Mouse (Mus musculus): ENCODE results near the gene Atp11a.

Gene Atp11a

DNA sequence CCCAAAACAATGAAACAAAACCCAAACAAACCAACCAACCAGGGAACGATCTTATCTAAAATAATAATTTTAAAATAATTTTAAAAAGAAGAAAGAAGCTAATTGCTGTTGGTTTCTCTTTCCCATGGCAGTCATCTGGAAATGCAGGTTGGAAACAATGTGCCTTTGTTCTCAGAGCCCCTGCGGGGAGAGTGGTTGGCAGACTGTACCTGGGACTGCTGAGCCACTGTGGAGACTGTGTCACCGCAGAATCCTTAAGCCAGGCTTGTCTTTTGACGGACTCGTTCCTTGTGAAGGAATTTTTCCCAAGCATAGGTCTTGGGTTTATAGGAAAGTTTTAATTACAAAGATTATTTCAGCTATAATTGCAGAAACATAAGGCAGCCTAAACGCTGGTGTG is 59.6 kb downstream of the Atp11a start:
- DNase-seq (ENCODE audit: low spot score): no peak

DNA sequence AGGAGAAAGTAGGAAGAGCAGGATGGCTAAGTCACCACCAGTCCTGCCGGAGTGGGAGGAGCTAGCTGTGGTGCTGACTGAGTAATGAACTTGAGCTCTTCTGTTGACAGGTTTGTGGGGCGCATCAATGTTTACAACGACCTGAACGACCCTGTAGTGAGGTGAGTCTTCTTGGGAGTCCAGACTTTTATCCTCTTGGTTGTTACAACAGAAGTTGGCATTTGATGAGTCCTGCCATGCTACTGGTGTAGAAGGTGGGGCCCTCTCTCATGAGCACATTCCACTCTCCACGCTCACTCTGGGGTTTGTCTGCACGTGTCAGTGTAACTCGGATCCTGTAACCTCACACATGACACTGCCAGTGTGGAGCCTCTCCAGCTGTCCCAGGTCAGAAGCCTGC is 66.1 kb downstream of the Atp11a start:
- no peak for DNase-seq (ENCODE audit: low spot score)

DNA sequence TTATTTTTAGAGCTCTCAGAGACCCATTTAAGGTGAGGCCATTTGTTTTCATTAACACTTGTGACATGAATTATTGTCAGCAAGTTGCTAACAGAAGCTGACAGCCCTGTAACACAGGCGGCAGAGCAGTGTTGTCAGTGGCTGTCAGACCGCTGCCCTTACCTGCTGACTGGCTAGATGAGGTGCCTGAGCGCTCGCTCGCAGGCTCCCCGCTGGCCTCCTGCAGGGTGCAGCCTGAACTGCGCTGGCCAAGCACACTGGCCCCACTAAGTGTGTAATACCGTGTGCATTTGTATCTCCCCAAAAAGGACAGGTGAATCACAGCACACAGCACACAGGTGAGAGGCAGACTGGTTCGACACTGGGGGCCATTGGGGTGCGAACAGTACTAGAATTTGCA is 67.7 kb downstream of the Atp11a start:
- no peak for DNase-seq (ENCODE audit: low spot score)

DNA sequence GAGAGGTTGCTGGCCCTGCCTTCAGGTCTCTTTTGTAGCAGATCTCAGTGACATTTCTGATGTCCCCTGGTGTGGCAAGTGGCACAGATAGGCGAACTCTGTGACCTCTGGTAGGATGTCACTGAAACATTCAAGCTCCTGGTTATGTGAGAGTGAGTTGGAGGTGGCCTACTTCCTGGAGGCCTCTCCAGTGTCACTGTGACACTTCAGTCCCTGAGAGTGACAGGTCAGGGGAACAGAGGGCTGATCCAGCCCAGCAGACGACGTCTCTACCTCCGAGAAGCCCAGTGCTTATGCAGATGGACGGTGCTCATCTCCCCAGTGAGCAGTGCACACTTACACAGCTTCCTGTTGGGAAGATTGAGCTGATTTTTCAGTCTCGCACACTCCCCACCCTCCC is 68.4 kb downstream of the Atp11a start:
- DNase-seq (ENCODE audit: low spot score): no peak

DNA sequence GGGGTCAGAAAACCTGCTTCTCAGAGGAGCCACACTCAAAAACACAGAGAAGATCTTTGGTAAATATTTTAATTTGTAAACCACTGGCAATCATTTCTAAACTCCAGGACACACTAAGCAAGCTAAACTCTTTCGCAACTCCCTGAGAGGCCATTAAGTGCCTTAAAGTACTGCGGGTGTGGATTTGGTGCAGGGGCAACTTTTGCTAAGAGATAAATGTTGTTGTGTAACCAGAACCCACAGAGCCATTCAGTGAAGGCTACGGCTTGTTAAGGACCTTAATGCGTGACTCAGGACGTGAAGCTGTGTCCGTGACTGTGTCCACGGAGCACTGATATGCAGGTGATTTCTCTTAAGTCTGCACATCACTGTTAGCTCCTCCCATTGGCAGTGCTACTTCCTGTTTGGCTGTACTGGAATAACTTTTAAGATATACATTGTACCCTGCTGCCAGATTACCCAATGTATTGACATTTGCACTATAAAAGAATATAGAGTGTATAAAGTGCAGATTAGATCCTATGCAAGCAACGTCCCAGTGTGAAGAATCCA is 68.9 kb downstream of the Atp11a start:
- DNase-seq (ENCODE audit: low spot score): no peak

DNA sequence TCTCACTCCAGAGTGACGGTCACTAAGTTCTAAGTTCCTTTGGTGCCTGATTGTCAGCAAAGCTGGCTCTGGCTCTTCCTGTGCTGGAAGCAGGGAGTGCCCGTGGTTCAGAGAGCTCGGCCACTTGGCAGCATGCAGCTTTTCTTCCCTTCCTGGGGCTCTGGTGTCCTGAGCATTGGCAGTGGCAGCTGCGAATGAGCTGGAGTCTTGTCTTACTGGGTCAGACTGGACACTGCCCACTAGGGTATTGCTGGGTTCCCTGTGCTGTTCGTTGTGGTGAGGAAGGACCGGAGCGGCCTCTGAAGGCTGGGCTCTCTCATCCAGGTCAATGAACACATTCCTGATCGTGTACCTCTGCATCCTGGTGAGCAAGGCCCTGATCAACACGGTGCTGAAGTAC is 70.3 kb downstream of the Atp11a start:
- no peak for DNase-seq (ENCODE audit: low spot score)

DNA sequence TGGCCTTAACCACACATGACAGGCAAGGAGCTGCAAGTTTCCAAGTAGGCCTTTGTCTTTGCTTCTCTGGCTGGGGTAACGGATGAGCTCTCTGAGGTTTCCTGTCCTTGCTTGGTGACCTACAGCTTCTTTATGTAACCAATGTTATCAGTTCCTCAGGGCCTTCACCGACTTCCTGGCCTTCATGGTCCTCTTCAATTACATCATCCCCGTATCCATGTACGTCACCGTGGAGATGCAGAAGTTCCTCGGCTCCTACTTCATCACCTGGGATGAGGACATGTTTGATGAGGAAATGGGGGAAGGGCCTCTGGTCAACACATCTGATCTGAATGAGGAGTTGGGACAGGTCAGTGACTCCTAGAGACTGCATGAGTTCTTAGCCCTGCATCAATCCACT is 71.5 kb downstream of the Atp11a start:
- DNase-seq (ENCODE audit: low spot score): no peak

DNA sequence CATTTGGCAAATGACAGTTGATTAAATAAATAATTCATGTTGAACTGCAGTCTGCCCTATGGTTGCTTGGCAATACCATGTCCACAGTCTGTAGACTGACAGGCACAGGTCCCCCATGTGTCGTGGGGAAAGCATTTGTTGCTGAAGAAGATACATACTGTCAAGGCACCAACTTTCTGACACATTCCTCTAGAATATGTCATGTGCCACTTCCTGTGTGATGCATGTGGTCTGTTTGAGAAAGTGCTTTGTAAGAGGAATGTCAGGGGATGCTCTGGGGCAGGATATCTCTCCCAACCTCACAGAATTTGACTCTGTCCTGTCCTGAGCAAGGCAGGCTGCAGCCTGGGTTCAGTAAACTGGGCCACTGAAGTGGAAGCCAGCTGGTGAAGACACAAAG is 72.6 kb downstream of the Atp11a start:
- no peak for DNase-seq (ENCODE audit: low spot score)

DNA sequence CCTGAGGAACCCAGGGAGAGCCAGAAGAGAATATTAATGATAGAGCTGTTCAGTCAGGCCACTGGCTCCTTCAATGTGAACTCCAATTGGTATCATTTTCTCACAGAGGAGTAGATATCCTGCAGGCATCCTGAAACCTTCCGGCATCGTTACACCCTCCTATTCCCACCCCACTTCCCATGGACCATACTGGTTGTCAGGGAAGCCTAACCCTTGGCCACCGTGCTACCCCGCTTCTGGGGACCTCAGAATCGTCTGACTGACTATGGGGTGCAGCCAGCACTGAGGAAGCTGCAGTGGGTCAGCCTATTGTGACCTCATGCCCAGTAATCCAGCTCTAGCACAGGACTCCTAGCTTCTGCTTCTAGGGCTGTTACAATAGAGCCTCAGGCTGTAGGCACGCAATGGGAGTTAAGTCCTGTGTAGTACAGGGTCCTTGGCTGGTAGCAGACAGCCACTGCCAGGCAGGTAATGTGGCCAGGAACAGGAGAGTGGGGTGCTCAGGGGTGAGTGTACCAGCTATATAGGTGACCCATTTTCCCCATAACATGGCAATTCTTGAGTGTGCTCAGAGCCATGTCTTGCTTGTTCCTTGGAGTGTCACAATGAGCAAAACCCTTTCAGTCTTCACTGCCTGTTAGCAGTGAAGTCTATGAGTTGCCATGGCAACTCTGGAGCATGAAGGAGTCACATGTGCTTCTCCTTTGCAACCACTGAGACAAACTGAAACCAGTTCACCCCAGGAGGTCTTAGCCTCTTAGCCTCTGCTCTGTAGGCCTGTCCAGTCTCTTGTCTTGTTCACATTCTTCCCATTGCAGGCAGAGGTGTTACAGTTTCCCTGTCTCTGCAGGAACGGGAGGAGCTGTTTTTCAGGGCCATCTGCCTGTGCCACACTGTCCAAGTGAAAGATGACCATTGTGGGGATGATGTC is 75.1 kb downstream of the Atp11a start:
- DNase-seq (ENCODE audit: low spot score): peak; percentile 69

DNA sequence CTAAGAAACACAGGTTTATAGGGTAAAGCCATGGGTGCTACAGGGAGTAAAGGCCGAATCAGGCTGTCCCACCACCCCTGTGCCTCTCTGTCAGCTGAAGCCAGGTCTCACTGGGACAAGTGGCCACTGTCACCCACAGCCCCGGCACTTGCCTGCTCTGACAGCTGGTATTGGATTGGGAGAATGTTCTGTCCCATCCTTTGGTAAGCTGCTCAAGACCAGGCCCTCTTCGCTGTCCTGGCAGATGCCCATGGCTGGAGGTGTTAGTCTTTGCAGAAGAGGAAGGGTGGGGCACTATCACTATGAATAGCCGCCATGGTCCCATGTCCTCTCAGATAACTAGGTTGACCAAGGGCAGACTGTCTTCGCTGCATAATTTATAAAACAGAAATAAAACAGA is 76.8 kb downstream of the Atp11a start:
- DNase-seq (ENCODE audit: low spot score): no peak

DNA sequence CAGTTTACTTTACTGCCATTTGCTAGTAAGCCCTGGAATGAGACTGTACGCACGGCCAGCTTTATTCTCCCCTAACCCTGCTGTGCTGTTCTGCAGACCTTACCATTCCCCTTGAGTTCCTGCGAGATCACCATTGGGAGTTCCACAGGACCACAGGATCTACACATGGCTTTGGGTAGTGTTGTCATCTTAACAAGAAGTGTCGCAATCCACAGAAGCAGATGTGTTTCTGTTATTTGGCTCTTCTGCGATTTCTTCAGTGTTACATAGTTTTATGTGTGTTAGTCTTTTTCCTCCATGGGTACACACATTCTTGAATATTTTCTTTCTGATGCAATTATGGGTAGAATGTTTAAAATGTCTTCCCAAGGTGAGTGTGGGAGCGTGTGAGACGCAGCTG is 84.0 kb downstream of the Atp11a start:
- DNase-seq (ENCODE audit: low spot score): no peak

DNA sequence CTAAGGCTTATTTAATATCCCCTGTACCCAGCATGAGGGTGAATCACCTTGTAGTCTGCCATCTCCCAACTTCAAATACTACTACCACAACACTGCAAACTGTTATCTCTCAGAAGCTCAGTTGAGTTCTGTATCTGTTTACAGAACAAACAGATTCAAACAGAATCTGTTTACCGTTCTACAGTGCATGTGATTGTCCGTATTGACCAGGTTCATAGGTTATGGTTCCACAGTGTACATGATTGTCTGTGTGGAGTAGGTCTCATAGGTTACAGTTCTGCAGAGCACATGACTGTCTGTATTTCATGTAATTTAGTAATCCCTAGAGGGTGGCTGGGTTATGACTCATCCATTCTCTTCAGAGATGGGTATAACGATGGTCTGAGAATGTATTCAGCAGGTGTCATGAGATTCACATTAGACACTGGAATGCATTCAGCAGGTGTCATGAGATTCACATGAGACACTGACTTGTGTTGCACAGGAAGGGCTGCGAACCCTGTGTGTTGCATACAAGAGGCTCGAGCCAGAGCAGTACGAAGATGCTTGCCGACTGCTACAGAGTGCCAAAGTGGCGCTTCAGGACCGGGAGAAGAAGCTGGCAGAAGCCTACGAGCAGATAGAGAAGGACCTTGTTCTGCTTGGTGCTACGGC is 85.7 kb downstream of the Atp11a start:
- DNase-seq (ENCODE audit: low spot score): no peak

DNA sequence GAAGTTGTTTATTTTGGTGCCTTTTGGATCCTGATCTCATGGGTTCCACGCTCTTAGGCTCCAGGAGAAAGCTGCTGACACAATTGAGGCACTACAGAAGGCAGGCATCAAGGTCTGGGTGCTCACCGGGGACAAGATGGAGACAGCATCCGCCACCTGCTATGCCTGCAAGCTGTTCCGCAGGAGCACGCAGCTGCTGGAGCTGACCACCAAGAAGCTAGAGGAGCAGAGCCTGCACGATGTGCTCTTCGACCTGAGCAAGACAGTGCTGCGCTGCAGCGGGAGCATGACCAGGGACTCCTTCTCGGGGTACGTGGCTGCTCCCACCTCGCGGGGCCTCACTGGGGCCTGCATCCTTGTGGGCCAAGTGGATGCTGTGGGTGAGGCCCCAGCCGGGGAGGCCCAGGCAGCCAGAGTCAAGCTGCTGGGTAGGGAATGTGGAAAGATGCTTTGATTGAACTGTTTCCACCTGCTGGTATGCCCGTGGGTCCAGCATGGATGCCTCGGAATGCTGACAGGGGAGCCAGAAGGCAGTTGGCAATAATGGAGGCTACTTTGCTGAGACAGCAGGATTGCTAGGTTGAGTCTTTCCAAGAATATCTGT is 87.6 kb downstream of the Atp11a start:
- DNase-seq (ENCODE audit: low spot score): no peak

DNA sequence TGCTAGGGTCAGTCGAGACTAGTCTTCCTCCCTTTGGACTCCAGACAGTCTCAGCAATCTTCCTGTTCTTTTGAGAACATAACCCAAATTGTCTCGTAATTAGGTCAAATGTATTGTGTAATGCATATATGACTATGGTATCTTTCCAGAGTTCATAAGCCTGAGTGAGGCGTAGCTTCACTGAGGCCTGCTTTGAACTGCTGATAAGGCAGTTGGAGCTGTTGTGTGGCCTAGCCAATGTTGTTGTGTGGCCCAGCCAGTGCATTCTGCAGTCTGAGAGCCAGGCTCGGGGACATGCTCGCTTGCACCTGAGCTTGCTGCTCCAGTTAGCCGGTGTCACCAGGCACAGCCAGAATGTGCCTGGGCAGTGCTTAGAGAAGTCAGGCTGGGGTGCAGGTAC is 89.6 kb downstream of the Atp11a start:
- no peak for DNase-seq (ENCODE audit: low spot score)

DNA sequence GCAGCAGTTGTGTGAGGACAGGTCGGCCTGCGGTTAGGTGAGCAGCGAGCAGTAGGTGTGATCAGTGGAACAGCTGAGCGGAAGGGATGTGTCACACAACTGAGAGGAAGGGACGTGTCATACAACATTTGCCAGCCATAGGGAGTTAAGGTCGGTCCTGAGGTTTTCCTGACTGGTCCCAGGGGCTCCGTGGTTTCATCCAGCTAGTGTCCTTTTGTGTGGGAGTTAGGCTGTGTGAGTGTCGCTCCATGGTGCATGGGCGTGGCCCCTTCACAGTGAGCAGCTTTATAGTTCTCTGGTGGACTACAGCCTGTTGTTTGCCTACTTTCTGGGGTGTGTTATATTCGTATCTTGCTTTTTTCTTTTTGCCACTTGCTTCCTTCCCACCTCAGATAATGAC is 94.4 kb downstream of the Atp11a start:
- no peak for DNase-seq (ENCODE audit: low spot score)

DNA sequence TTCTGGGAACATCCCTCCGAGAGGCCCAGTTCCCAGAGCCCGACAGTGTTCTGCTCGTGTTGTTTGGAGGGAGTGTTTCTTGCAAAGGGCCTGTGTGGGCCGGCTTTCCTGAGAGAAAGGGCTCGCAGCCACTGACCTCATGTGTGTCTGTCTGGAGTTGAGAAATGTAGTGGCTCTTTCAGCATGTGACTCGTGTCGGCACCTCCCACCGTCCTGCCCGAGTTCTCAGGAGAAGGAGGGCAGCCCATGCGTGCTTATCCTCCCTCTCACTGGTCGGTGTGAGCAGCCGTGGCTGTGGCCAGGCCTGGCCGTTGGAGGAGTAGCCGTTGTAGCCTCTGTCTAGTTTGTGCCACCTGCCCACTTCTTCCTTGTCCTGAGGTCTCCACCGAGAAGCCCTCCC is 99.2 kb downstream of the Atp11a start:
- DNase-seq (ENCODE audit: low spot score): no peak

DNA sequence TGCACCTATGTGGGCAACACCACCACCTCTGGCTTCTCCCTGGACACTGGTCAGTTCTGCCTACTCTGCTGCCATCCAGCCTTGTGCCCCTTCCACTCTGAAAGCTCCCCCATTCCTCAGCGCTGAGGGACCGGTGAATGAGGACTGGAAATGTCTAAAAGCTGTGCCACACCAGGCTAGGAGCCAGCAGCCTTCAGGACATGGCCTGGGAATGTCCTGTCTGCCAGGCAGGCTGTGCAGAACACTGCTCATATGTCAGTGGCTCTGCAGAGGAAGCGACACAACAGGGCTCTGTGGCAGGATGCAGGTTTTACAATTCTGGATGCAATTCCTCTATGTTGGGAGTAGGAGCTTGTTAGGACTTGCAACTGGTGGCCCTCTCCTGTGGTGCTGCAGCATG is 106.2 kb downstream of the Atp11a start:
- no peak for DNase-seq (ENCODE audit: low spot score)

DNA sequence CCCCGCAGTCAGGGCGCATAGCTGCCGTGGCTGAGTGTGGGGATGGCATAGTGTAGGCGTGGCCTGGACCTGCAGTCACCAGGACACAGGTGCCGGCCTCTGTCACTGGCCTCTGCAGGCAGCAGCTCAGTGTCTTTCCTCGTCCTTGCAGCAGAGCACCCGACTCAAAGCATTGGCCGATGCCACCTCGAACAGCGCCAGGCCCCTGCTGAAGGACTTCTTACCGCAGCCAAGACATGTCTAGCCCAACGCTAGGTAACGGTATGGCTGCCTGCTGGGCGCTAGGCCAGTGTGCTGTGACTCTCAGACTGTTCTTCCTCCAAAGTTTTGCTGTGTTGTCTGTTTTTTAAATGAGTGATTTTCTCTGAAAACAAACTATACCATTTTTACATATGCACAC is 106.8 kb downstream of the Atp11a start:
- DNase-seq (ENCODE audit: low spot score): no peak

DNA sequence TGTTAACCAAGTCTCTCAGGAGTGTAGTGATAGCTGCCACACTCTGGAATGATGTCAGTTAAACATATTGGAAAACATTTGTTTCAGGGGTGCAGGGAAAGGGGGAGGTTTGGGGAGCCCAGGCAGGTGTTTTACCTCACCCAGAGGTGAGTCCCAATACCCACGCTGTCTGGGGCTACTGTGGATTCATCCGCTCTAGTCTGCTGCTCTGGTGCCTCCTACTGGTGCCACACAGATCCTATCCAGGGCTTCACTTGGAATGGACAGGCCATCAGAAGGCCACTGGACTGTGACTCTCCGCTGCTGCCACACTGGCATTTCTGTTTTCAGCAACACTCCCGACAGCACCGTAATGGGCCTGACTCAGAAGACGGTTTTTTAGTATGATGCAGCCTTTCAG is 109.0 kb downstream of the Atp11a start:
- no peak for DNase-seq (ENCODE audit: low spot score)

DNA sequence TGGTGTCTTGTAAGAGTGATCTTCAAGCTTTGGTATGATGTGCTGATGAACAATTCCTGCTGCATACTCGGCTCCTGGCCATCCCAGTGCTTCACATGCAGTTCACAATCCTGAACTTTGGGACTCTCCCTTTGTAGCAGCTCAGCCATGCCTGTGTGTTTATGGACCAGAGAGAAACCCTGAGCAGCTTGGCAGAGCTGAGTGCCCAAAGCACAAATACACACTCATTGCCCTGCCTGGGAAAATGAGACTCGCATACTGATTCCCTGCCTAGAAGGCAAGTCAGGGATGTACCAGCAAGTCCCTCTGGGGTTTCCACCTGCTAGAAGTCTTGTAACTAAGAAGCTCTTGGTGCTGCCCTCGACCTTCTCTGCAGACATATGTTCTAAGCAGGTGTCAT is 112.8 kb downstream of the Atp11a start:
- no peak for DNase-seq (ENCODE audit: low spot score)

DNA sequence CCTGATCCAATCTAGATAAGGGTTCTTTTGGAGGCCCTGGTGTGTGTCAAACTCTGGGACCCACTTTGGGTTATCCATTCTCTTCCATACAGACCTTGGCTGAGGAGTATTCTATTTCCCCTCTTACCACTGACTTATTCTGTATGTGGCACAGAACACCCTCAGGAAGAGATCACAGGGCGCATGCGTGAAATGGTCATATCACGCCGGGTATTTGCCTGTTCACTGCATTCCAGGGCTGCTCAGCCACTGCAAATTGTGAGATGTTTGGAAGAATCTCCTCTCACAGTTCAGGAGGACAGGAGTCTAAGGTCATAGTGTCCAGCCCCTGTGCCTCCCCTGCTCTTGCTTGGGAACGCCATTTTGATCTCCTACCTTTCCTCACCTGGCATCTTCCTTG is 113.8 kb downstream of the Atp11a start:
- no peak for DNase-seq (ENCODE audit: low spot score)

DNA sequence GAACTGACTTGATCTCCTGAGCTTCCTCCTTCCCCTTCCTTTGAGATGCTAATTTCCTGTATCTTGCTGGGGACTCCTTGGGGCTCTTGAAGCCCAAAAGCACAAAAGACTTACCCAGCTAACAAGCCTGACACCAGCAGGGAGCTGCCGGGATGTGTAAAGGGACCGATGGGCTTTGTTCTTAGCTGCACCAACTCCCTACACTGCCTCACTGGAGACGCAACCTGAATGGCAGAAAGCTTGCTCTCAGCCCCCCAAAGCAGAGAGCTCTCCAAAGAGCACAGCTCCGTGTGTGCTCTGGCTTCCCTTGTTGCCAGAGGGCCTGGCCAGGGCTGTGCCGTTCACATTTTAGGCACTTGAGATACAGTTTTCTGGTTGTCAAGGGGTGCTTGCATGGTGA is 114.6 kb downstream of the Atp11a start:
- DNase-seq (ENCODE audit: low spot score): peak; percentile 70

DNA sequence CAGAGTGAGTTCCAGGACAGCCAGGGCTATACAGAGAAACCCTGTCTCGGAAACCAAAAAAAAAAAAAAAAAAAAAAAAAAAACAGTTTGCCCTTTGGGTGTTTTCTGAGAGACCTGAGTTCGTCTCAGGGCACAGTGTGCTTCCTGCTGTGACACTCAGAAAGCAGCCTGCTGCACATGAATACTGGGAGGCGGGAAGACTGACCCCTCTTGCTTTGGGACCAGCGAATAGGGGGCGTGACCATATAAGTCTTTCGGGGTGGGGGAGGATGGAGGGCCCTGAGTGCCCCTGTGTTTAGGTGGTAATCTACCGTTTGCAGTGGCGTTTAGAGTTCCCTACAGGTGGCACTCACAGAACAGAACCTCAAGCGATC is 116.2 kb downstream of the Atp11a start:
- DNase-seq (ENCODE audit: low spot score): no peak
